In the genomic region with DNA sequence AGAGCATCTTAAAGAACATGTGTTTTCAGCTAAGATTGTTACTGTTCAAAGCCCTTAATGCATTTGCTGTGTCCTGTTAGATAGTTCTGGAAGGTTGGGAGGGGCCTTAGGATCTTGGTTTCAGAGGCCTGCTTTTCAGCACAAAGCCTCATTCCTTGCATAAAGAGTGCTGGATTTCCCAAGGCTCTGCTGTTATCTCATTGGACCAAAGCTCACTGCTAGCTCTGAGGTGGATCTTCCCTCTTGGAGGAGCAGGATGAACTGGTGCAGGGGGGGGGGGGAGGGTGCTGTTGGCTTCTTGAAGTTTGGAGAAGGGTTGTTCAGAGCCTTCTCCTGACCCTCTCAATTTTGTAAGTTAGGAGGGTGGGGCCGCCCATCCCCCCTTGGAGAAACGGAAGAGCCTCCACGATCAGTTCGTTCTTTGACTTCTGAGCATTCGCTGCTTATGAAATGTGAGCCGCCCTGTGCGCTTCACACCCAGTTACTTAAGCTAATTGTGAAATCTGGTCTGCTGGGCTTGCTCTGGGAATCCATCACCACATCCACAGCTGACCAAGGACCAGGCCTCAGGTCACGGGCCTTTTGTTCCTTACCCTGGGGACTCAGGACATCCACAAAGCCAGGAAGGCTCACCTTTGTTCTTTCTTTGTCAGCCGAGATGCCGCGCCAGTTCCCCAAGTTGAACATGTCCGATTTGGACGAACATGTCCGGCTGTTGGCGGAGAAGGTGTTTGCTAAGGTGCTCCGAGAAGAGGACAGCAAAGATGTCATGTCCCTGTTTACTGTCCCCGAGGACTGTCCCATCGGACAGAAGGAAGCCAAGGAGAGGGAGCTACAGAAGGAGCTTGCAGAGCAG, we compare ENCODE assay signal across 16 mouse cellular contexts. TPM values are rescaled to one million over a fixed set of nuclear protein-coding genes. Genes with fewer than 3 reads are reported as not detected.
DNase-seq lines count a peak whose midpoint lies in the region; ATAC-seq and TF ChIP-seq lines count a peak whose summit lies in the region.
"Had no signal": no experiment of that assay in that cellular context is flagged by ENCODE, and none has a peak within 500 bp of the region (broad histone marks: within the 10 kb centered on the region; RNA-seq: fewer than 3 reads in every experiment).

No protein-coding gene starts in this region.

- DNase-seq in layer of hippocampus, postnatal 36 days, result no peak
- DNase-seq in thymus, postnatal 14 days, result no peak
- DNase-seq: cerebellum, adult 9-11 months; heart, adult 11 months; kidney, adult 8-10 months; lung, embryonic 14.5 days had no signal

- peaks cover 77% of the 10 kb centered on the region for H3K36me3 ChIP-seq in erythroblast, embryonic 14.5 days (ENCODE audit: control insufficient read depth)
- H3K36me3 ChIP-seq in E14TG2a.4 (ENCODE audit: insufficient read depth, low read length), result peaks cover 9% of the 10 kb centered on the region
- H3K36me3 ChIP-seq in liver, embryonic 16.5 days (ENCODE audit: control insufficient read depth, insufficient read depth), result peaks cover 4% of the 10 kb centered on the region
- H3K36me3 ChIP-seq: midbrain, embryonic 13.5 days; neural tube, embryonic 12.5 days had no signal

- peak overlapping the region; percentile 78 for H3K27ac ChIP-seq in brown adipose tissue, adult 24 weeks (replicated peaks; ENCODE audit: low read depth, low read length)
- H3K27ac ChIP-seq in liver, embryonic 16.5 days (ENCODE audit: low read length), result peak overlapping the region; percentile 92
- H3K27ac ChIP-seq: hindbrain, postnatal 0 days; midbrain, embryonic 13.5 days; neural tube, embryonic 12.5 days had no signal

- WGBS in liver, embryonic 16.5 days (ENCODE audit: insufficient replicate concordance), result 75% methylated on average over 18 of the region's 18 CpGs

- H3K4me3 ChIP-seq in erythroblast, embryonic 14.5 days (replicated peaks), result peak overlapping the region; percentile 56
- H3K4me3 ChIP-seq in E14TG2a.4 (replicated peaks; ENCODE audit: low read length), result peak overlapping the region; percentile 57
- H3K4me3 ChIP-seq in brown adipose tissue, adult 24 weeks (ENCODE audit: insufficient read depth, low read depth, low read length), result peak overlapping the region; percentile 40
- peak overlapping the region; percentile 10; the same call in 1 of the 2 replicates for H3K4me3 ChIP-seq in liver, embryonic 16.5 days (ENCODE audit: low read depth, low read length)
- H3K4me3 ChIP-seq: layer of hippocampus, adult 2 months; midbrain, embryonic 13.5 days; neural tube, embryonic 12.5 days had no signal

- peak overlapping the region; percentile 29 for H3K9ac ChIP-seq in liver, embryonic 16.5 days (ENCODE audit: low read depth, low read length)
- H3K9ac ChIP-seq: lung, embryonic 14.5 days; midbrain, embryonic 13.5 days; neural tube, embryonic 12.5 days had no signal

- H3K4me1 ChIP-seq in erythroblast, embryonic 14.5 days (ENCODE audit: control insufficient read depth), result peaks cover 97% of the 10 kb centered on the region
- H3K4me1 ChIP-seq in E14TG2a.4 (replicated peaks; ENCODE audit: low read depth, low read length), result peaks cover 57% of the 10 kb centered on the region
- H3K4me1 ChIP-seq in brown adipose tissue, adult 24 weeks (ENCODE audit: control insufficient read depth, insufficient read depth, insufficient read length, low read length), result peaks cover 56% of the 10 kb centered on the region
- peaks cover 80% of the 10 kb centered on the region for H3K4me1 ChIP-seq in liver, embryonic 16.5 days (ENCODE audit: control insufficient read depth, low read depth, low read length)
- H3K4me1 ChIP-seq: neural tube, embryonic 12.5 days had no signal

- H3K27me3 ChIP-seq in erythroblast, embryonic 14.5 days (ENCODE audit: control insufficient read depth), result no peaks in the 10 kb centered on the region
- no peaks in the 10 kb centered on the region; the same call in 1 of the 2 replicates for H3K27me3 ChIP-seq in E14TG2a.4 (ENCODE audit: insufficient read depth, low read length)
- H3K27me3 ChIP-seq in liver, embryonic 16.5 days (ENCODE audit: control insufficient read depth, insufficient read depth, low read depth, low read length), result no peaks in the 10 kb centered on the region
- H3K27me3 ChIP-seq: neural tube, embryonic 12.5 days had no signal

- H3K4me2 ChIP-seq in liver, embryonic 16.5 days (ENCODE audit: low read depth, low read length), result peak overlapping the region; percentile 82
- H3K4me2 ChIP-seq: lung, embryonic 14.5 days; midbrain, embryonic 13.5 days; neural tube, embryonic 12.5 days had no signal

- TF ChIP-seq CTCF in E14TG2a.4 (conservative IDR thresholded peaks at IDR 0.05; ENCODE audit: low read length), result no peak

- no peak for ATAC-seq in erythroblast, adult 5-6 weeks (replicated peaks; ENCODE audit: low FRiP score, poor library complexity, severe bottlenecking)
- no peak for ATAC-seq in liver, embryonic 16.5 days (ENCODE audit: low read depth)
- ATAC-seq in activated CD4-positive, CD25-positive, alpha-beta regulatory T cell, adult 4 months, result no peak
- ATAC-seq: hindbrain, postnatal 0 days; midbrain, embryonic 13.5 days had no signal

- no peaks in the 10 kb centered on the region for H3K9me3 ChIP-seq in erythroblast, embryonic 14.5 days (ENCODE audit: control insufficient read depth, low read length)
- H3K9me3 ChIP-seq in E14TG2a.4 (ENCODE audit: low read length), result no peaks in the 10 kb centered on the region
- H3K9me3 ChIP-seq in liver, embryonic 16.5 days (replicated peaks; ENCODE audit: control insufficient read depth, low read length), result no peaks in the 10 kb centered on the region
- H3K9me3 ChIP-seq: midbrain, embryonic 13.5 days; neural tube, embryonic 12.5 days had no signal

RNA-seq across cellular contexts. Expression of gene Ampd3, which starts 9.4 kb away (rescaled TPM):
- polyA plus RNA-seq in erythroblast, embryonic 14.5 days (2012), result 2.6 and 4.3 TPM in 2 replicates
- total RNA-seq in erythroblast, adult 5-6 weeks (2015; ENCODE audit: low replicate concordance), result 50.7 and 52.0 TPM in 2 replicates
- total RNA-seq in erythroblast, adult 5-6 weeks (2017; ENCODE audit: low replicate concordance), result 53.8 and 57.6 TPM in 2 replicates
- polyA plus RNA-seq in brown adipose tissue, adult 24 weeks (2012; ENCODE audit: insufficient read depth, insufficient read length, missing spikeins), result 22.4 and 30.0 TPM in 2 replicates
- 32.6 and 34.4 TPM in 2 replicates for polyA plus RNA-seq in liver, embryonic 16.5 days (2015; fragmentation: Nextera tagmentation; extraction: Ambion mirVana)
- 10 to 100 TPM; 20.1 to 23.1 TPM for total RNA-seq in layer of hippocampus, postnatal 36 days (2021)
- 1 to 10 TPM; 3.7 to 3.9 TPM for polyA plus RNA-seq in activated CD4-positive, CD25-positive, alpha-beta regulatory T cell, adult 4 months (2017; shearing (Covaris generic))
